Mouse (Mus musculus): ENCODE measurements around the gene Pi16.
"Not testable (repeated sequence)": the region's sequence is repeated elsewhere in the genome, so short reads cannot be mapped to it uniquely, and the experiment has no call there.

Pi16 gene

GRCm38 (mm10) chr17:29330221-29330620 lies 12.7 kb downstream of the Pi16 start:
- DNase-seq (ENCODE audit: low read depth, low spot score): no peak

DNA sequence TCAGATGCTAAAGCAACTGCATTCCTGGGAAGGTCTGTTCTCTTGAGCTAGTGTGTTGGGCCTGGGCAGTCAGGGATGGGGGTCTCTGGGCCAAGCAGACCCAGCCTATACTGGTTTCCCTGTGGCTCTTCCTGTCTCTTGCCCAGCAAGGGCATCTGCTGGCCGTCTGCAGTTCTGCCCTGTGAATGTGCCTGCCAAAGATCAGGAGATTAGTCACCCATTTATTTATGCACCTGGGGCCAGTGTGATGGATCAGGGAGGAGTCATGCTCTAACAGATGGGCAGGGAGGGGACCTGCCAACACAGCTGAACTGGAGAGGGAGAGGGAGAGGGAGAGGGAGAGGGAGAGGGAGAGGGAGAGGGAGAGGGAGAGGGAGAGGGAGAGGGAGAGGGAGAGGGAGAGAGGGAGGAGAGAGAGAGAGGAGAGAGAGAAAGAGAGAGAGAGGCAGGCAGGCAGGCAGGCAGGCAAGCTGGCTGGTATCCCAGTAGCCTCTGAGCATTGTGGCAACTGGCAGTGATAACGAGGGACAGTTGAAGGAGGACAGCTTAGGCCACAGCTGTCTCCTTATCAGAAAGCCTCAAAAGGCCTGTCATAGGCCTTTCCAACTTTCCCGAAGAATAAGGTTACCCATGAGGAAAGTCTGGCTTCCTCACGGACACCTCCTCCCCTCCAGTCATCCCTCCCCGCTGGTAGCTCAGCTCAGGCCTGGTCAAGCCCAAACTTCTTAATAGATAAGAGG lies 13.4 kb downstream of the Pi16 start:
- no peak for DNase-seq (ENCODE audit: low read depth, low spot score)

GRCm38 (mm10) chr17:29332186-29332685 lies 14.8 kb downstream of the Pi16 start:
- no peak for DNase-seq (ENCODE audit: low read depth, low spot score)

DNA sequence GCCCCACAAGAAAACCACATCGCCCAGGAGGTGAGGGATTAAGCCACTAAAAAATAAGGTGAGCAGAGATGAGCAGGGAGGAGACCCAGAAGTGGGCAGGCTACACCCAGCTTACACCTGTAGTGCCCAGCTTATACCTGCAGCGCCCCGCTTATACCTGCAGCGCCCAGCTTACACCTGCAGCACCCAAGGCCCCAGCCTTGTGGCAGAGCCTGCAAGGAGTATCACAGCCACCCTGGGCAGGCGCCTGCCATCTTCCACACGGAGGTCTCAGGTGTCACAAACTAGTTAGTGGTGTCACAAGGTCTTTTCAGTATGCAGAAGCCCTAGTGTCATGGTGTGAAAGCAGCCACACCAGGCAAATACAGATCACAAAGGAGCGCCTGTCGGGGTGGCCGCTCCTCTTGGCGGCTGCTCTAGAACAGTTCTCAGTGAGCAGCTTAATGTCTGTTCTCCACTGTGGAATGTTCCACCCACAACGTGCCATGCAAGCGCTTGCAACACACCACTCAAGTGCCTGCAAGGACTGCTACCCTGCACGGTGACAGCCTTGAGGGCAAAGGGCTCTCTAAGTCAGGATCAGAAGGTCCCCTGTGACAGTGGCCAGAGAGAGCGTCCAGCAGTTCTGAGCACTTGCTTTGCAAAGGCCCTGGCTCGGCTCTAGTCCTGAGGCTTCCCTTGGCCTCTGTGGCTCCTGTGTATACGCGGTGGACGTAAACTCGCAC lies 18.9 kb downstream of the Pi16 start:
- DNase-seq (ENCODE audit: low read depth, low spot score): no peak

- no peak for DNase-seq (ENCODE audit: low read depth, low spot score)
Observed at GRCm38 (mm10) chr17:29337979-29338823, 20.7 kb downstream of the Pi16 start.

- DNase-seq (ENCODE audit: low read depth, low spot score): no peak
Observed at GRCm38 (mm10) chr17:29339170-29339768, 21.8 kb downstream of the Pi16 start.

DNA sequence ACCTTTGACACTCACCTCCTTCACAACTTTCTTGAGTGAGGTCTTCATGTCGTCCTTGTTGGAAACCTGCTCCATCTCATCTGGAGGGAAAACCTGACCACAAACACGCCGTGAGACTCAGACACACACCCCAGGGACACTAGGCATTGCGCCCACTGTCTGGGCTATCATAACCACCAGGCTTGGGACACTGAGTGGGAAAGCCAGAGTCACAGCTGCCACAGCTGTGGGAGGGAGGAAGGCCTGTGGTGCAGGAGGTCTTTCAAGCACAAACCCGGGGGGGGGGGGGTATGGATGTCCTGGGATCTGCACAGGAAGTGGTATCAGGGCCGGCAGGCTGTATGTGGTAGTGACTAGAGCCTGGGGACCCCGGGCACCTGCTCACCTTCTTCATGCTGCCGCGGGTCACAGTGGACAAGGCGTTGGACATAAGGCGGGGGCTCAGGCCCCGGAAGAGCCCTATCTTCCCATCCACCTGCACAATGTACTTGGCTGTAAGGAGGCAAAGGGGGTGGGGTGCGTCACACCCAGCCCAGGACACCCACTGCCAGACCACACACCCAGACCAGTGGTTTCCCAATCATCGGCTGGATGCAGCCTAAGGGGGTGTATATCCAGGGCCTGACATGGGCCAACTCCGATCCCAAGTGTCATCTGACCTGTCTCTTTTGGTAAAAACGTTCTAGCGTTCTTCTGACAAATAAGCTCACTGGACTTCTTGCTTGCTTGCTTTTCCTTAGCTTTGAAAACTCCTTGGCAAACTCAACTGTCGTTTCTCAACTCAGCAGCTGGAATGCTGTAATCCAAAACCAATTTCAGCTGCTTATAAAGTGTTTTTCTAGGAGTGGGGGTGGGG lies 23.2 kb downstream of the Pi16 start:
- no peak for DNase-seq (ENCODE audit: low read depth, low spot score)

DNA sequence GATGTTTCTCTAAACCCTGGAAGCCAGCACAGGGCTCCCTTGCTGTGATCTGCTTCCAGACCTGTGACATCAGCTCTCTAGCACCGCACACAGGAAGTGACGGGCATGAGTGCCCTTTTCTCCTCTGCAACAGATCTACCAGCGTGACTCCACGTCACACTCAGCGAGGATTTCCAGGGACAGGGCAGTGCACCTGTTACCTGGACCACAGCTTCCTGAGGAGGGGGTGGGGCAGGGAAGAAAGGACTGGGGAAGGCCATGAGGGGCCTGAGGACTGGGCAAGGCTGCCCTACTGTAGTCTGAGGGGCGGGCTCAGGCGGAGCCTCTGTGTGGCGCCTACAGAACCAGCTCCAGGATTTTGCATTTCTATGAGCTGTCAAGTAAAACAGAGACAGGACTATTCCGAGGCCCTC lies 24.1 kb downstream of the Pi16 start:
- no peak for DNase-seq (ENCODE audit: low read depth, low spot score)

DNA sequence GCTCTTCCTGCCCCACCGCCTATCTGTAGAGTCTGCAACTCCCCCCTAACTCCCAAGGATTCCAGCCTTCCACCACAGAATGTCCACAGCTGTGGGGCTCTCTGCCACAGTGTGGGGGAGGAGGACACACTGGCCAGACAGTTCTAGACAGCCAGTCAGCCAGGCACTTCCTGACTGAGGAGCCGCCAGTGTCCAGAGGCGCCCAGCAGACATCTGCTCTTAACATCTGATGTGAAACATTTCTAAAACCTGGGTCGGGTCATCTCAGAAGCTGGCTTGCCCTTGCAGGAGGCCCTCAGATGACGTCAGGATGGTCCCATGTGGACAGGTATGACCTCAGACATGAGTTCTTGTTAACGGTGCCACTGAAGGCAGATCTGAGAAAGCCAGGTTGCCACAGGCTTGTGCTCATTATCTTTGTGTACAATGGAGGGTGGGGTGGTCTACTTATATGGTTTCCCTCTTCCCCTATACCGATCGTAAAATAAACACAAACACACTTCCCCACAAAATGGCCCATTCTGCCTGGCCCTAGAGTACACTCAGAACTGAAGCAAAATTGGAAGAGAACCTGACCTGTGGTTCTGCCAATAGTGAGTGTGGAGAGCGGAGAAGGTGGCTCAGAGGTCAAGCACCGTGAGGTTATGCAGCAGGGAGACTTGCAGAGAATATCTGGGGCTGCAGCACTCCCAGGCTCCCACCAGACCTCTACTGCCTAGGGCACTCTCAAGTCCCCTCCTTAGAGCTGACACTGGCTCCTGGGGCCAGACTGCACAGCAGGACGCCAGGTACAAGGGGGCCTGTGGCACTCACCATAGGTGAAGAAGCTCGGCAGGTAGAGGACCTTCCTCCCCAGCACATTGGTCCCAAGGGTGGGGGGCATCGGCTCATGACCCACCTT lies 24.8 kb downstream of the Pi16 start:
- DNase-seq (ENCODE audit: low read depth, low spot score): no peak

GRCm38 (mm10) chr17:29343241-29343640 lies 25.8 kb downstream of the Pi16 start:
- no peak for DNase-seq (ENCODE audit: low read depth, low spot score)

- no peak for DNase-seq (ENCODE audit: low read depth, low spot score)
Observed at GRCm38 (mm10) chr17:29345272-29345671, 27.8 kb downstream of the Pi16 start.

DNA sequence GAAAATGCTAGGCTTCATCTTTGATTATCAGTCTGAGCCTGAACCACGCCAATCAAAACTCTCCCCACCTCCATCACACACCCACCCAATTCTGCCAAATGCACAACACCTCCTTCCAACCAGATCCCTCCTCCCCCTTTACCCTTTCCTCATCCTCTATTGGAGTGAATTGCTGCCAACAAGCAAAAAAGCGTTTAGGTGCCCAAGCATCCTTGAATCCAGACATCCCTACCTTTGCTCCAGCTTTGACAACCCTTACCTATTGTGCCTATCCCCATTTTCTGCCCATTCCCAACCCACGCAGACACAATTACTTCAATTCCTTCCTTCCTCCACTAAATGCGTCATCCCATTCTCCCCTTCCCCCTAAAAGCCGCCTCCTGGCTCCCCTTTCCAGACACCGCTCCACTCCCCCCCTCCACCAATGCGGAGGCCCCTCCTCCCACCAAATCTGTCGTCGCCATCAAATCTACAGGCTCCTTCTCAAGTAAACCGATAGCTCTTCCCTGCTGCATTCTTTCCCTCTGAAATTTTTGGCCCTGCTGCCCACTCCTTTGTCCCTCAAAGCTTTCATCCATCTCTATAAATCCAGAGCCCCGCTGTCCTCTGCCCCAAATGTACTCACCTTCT lies 29.1 kb downstream of the Pi16 start:
- no peak for DNase-seq (ENCODE audit: low read depth, low spot score)

GRCm38 (mm10) chr17:29347126-29347644 lies 29.7 kb downstream of the Pi16 start:
- no peak for DNase-seq (ENCODE audit: low read depth, low spot score)

DNA sequence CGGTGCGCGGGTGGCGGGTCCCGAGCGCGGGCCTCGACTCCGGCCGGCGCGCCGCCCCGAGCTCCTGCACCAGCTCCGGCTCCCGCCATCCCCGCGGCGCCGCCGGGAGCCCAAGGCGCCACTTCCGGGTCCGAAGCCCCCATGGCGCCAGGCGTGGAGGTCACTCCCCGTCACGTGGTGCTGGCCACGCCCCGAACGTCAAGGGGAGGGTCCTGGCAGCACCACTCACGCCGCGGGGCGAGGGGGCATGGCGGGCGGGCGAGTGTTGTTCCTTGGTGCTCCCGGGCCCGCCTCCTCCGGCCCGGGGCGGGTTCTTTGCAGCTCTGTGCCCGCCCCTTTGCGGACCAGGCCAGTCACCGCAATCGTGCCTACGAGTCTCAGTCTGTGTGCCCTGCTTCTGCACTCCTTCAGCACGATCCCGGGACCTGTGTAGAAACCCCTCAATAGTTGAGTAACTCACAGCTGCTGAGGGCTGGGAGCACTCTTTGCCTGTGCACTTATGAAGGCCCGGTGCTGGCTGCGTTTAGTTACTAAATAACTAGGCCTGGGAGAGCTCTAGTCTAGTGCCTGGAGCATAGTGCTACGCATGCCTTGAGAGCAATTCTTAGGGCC lies 30.3 kb downstream of the Pi16 start, which contains the start of gene Mtch1:
Gene Mtch1 (minus strand): TSS at position 290 of the 612 bp plus-strand sequence.
- peak; percentile 85 for DNase-seq (ENCODE audit: low read depth, low spot score)

GRCm38 (mm10) chr17:29348996-29349395 lies 31.5 kb downstream of the Pi16 start:
- no peak for DNase-seq (ENCODE audit: low read depth, low spot score)

- DNase-seq (ENCODE audit: low read depth, low spot score): not testable (repeated sequence)
Observed at GRCm38 (mm10) chr17:29351056-29351455, 33.6 kb downstream of the Pi16 start.

- DNase-seq (ENCODE audit: low read depth, low spot score): no peak
Observed at GRCm38 (mm10) chr17:29355461-29355840, 38.0 kb downstream of the Pi16 start.

DNA sequence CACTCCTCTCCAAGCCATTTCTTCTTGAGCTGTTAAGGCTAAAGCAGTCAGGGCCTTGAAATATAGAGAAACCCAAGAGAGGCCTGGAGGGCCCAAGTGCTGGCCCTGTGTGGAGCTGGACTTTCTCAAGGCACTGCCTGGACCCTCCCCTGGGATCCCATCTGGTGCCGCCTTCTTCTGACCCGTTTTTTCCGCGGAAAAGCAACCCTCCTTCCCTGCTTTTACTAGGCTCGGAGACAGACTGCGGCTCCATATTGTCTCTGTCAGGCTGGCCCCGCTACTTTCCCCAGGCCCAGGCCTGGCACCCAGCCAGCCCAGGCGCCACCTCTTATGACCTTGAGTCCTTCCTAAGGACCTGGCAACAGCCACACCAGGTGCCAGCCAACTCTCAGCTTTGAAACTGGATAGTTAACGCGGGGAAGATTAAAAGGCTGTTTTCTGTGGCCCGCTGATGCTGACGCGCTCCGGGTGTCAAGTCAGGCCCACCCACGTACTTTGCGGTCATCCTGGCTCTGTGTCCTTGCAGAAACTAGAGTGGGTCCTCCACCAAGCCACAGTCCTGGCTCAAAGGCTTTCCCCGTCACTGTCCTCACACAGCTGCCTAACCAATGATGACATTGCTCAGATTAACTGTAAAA lies 38.5 kb downstream of the Pi16 start:
- no peak for DNase-seq (ENCODE audit: low read depth, low spot score)
